Mouse (Mus musculus): ENCODE measurements around the gene Ephx1.

DNA sequence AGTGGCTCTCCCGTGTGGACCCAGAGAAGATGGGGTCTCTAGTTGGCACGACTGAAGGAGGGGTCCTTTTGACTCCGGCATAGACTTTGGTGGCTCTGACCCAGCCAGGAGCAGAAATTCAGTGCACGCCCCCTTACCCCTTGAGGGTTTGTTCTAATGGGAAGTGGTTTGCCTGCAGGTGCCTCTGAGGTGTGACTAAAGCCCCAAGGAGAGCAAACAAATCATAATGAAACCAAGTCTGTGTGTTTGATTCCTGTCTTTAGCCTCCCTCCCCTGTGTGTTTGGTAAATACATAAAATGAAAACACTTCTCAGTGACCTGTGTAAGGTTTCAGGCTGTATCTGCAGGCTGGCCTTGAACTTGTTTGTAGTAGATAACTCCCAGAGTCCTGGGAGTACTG, 94.4 kb downstream of the Ephx1 start:
- no peak for TF ChIP-seq POLR2A (IDR thresholded peaks at IDR 0.05; ENCODE audit: control insufficient read depth, low read depth, low read length)
- no peak for TF ChIP-seq CTCF (IDR thresholded peaks at IDR 0.05; ENCODE audit: control insufficient read depth, insufficient read depth, insufficient replicate concordance, low read depth, low read length)
